Mouse (Mus musculus): ENCODE data around the gene Gm3248. TPM values are rescaled to one million over a fixed set of nuclear protein-coding genes. Genes with fewer than 3 reads are reported as not detected.
"Not testable (repeated sequence)": the region's sequence is repeated elsewhere in the genome, so short reads cannot be mapped to it uniquely, and the experiment has no call there.

Gene Gm3248
- polyA plus RNA-seq (2015; fragmentation: Nextera tagmentation; extraction: Ambion mirVana) = 3.8 and 5.5 TPM in 2 replicates

DNA sequence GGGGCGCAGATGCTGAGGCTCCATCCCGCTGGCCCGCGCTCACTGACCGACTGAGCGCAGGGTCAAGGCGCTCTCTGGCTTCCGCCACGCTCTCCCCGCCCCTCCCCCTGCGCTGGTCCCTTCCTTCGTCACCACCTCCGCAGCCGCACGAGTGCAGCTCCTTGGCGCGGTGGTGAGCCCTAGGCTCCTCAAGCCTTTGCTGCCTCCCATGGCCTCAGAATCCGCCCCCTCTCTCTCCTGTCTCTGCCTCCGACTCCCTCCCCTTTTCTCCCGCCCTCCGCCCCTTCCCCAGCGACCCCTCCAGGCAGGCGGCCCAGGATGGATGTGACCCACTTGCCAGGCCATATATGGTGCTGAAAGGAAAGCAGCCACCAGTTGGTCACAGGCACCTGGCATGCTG is at the start of gene Gm3248:
Gene Gm3248, minus strand, starts transcription at position 111 of the 400 bp plus-strand sequence.
- H3K36me3 ChIP-seq; H3K4me1 ChIP-seq; H3K9me3 ChIP-seq (replicated peaks); H3K27ac ChIP-seq (replicated peaks); H3K27me3 ChIP-seq (replicated peaks): not testable (repeated sequence)
- Histone ChIP-seq H3K4me2 (peak within 1 kb of the TSS; percentile 73), H3K4me3 (replicated peaks) (peak within 1 kb of the TSS; percentile 52), H3K9ac (replicated peaks) (peak within 1 kb of the TSS; percentile 48)
- WGBS = 1% methylated on average over 12 of the region's 23 CpGs
- ATAC-seq (ENCODE audit: low FRiP score) = peak; percentile 72; the same call in 1 of the 2 replicates

DNA sequence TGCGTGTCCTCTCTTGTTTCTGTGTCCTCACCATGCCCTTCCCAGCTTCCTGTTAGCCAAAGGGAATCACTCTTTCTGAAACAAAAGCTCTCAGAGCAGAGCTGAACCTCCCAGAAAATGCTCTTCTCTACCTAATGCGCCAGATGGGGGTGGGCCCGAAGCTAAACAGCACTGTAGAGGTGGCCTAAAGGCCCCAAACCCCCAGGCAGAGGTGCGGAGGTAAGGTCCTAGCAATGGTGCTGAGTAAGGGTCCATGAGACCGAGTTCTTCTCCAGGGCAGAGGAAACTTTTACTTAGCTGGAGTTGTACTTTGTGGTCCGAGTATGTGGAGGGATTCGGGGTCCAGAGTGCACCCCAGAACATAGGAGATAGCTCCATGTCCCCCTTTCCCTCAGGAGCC is 25.6 kb upstream of the Gm3248 start:
- H3K36me3 ChIP-seq; H3K4me2 ChIP-seq; H3K4me3 ChIP-seq (replicated peaks); H3K27ac ChIP-seq (replicated peaks); H3K9me3 ChIP-seq (replicated peaks); H3K27me3 ChIP-seq (replicated peaks); H3K4me1 ChIP-seq; ATAC-seq (ENCODE audit: low FRiP score); H3K9ac ChIP-seq (replicated peaks): not testable (repeated sequence)
- 84% methylated on average over 6 of the region's 7 CpGs for WGBS

DNA sequence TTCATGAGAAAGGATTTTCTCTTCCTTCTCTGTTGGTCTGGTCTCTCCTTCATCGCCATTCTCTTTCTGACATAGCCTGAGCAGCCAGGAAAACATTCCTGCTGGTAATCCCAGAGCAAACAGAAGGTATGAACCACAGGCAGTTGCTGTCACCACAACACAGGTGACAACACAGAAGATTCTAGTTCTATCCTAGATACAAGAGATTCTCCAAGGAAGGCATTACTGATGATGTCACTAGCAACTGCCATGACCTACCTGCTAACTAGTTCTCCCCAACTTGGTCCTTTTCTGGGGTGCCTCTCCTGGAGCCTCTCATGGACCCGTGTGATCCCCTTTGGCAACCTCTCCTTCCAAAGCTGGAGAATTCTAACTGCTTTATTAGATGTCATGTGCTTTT is 17.5 kb upstream of the Gm3248 start, which contains the start of gene Gm3453:
Gene Gm3453, minus strand, starts transcription at position 101 of the 400 bp plus-strand sequence.
- 64% methylated on average over 2 of the region's 2 CpGs for WGBS
- H3K9ac ChIP-seq (replicated peaks); ATAC-seq (ENCODE audit: low FRiP score); H3K4me2 ChIP-seq; H3K27me3 ChIP-seq (replicated peaks); H3K4me1 ChIP-seq; H3K36me3 ChIP-seq; H3K4me3 ChIP-seq (replicated peaks); H3K27ac ChIP-seq (replicated peaks); H3K9me3 ChIP-seq (replicated peaks): not testable (repeated sequence)

DNA sequence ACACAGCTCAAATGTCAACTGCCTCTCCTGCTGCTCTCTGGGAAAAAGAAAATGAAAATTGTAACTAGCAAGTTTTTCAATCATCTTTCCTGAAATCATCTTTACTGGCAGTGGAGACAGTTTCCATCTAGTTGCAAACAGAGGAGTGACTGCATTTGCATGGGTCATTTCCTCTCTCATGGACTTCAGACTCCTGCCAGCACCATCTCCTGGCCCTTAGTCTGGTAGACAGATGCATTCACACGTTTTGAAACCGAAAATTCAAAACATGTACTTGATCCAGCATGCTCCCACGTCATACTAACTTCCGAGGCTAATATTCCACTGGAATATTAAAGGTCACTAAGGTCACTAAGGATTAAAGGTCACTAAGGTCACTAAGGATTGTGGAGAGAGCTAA is 896 bp upstream of the Gm3248 start:
- WGBS = 35% methylated on average over 4 of the region's 4 CpGs

DNA sequence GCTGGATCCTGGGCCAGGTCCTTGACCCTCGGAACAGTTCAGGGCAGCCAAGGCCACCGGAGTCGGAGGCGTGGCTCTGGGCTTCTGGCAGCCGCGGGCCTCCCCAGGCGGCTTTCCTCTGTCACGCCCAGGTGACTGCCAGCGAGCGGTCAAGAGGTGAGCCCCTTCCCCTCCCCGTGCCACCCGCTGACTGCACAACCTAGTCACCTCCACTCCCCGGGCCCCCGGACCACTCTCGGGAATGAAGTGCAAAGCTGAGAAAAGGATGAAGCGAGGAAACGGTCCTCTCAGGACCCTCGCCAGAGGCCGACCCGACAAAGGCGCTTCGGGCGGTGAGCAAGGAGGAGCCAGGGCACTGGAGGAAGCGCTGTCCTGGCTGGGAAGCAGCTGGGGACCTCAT is 443 bp downstream of the Gm3248 start:
- H3K27ac ChIP-seq (replicated peaks); H3K4me1 ChIP-seq; H3K36me3 ChIP-seq; H3K9me3 ChIP-seq (replicated peaks); H3K27me3 ChIP-seq (replicated peaks): not testable (repeated sequence)
- peak; percentile 77; the same call in 1 of the 2 replicates for ATAC-seq (ENCODE audit: low FRiP score)
- H3K4me3 ChIP-seq (replicated peaks) = peak overlapping the region; percentile 52
- H3K4me2 ChIP-seq = peak overlapping the region; percentile 73
- WGBS = 2% methylated on average over 23 of the region's 24 CpGs
- peak overlapping the region; percentile 48 for H3K9ac ChIP-seq (replicated peaks)

More for the DNA sequence above, 896 bp upstream of the Gm3248 start:
- not testable (repeated sequence) for H3K4me3 ChIP-seq (replicated peaks); H3K9me3 ChIP-seq (replicated peaks); ATAC-seq (ENCODE audit: low FRiP score); H3K9ac ChIP-seq (replicated peaks); H3K4me2 ChIP-seq; H3K36me3 ChIP-seq; H3K27ac ChIP-seq (replicated peaks); H3K4me1 ChIP-seq; H3K27me3 ChIP-seq (replicated peaks)

DNA sequence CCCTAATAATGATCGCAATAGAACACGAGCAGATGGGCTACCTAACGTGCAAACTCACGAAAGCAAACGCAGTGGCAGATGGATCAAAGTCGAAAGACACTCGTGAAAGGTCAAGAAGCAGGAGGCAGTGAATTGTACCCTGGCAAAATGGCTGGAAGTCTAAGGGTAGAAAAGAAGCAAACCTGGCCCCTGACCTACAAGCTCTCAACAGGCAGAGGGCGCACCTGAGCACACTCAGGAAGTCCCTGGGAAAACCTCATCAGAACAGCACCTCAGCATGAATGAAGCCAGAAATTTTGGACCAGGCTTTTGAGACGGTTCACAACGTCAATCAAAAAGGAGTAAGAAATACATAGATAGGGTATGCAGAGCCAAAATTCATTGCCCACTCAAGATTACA is 1.1 kb downstream of the Gm3248 start:
- not testable (repeated sequence) for H3K4me2 ChIP-seq; H3K27ac ChIP-seq (replicated peaks); H3K9ac ChIP-seq (replicated peaks); H3K36me3 ChIP-seq; H3K4me3 ChIP-seq (replicated peaks); ATAC-seq (ENCODE audit: low FRiP score); H3K4me1 ChIP-seq; H3K9me3 ChIP-seq (replicated peaks); H3K27me3 ChIP-seq (replicated peaks)
- WGBS = 0% methylated on average over 4 of the region's 10 CpGs

DNA sequence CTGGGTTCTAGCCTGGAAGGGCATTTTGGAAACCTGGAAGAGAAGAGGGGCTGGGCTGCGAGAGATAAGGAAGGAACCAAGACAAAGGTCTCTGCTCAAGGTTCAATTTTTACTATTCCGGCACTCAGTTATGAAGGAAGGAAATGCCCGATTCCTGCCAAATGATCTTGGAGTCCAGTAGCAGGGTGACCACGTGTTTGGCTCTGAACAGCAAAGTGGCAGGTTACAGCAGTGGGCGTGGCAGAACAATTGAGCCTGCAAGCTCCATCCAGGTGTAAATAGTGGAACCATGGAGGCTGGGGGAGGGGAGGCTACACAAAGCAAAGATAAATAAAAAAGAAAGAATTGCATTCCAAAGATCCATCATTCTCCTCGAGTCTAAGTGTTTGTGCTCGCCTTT is 38.3 kb downstream of the Gm3248 start:
- not testable (repeated sequence) for H3K9ac ChIP-seq (replicated peaks); ATAC-seq (ENCODE audit: low FRiP score); H3K9me3 ChIP-seq (replicated peaks); H3K27me3 ChIP-seq (replicated peaks); H3K27ac ChIP-seq (replicated peaks); H3K4me2 ChIP-seq; H3K36me3 ChIP-seq; H3K4me1 ChIP-seq; H3K4me3 ChIP-seq (replicated peaks)
- WGBS = 78% methylated on average over 7 of the region's 7 CpGs

DNA sequence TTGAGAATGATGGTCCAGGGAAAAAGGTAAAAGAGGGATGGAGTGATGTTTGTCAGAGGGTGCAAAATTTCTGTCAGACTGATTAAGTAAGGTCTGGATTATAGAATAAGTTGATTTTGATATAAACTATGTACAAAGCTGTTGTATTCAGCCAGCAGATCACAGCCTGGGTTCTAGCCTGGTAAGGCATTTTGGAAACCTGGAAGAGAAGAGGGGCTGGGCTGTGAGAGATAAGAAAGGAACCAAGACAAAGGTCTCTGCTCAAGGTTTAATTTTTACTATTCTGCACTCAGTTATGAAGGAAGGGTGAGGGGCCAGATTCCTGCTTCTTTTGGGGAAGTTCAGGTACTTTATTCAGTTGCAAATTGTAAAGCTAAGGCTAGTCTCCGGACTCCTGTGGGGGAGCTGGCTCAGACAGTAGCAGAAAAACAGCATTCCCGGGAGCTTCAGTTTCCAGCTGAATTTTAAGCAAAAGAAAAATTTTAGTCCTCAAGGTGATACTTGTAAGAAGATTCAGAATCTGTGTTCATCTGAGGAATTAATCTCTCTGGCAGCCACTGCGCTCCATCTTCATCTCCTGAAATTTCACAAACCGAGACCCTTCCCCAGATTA is 43.1 kb downstream of the Gm3248 start:
- not testable (repeated sequence) for H3K4me2 ChIP-seq; H3K27me3 ChIP-seq (replicated peaks); ATAC-seq (ENCODE audit: low FRiP score); H3K36me3 ChIP-seq; H3K4me3 ChIP-seq (replicated peaks); H3K27ac ChIP-seq (replicated peaks); H3K9ac ChIP-seq (replicated peaks); H3K4me1 ChIP-seq; H3K9me3 ChIP-seq (replicated peaks)
- 84% methylated on average over 4 of the region's 4 CpGs for WGBS

DNA sequence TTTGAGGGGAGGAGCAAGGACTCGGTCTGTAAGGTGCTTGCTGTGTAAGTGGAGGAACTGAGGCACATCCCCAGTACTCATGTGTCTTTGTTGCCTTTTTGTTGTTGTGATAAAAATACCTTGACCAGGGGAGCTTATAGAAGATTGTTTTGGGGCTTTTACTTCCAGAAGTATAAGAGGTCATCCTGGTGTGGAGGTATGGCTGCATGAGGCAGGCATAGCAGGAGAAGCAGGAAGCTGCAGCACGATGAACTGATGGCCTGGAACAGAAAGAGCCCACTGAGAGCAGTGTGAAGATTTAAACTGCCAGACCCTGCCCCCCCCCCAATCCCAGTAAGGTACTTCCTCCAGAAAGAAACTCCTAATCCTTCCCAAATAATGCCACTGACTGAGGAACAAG is 47.8 kb downstream of the Gm3248 start:
- WGBS = 83% methylated on average over 2 of the region's 2 CpGs
- ATAC-seq (ENCODE audit: low FRiP score); H3K4me2 ChIP-seq; H3K4me3 ChIP-seq (replicated peaks); H3K36me3 ChIP-seq; H3K9ac ChIP-seq (replicated peaks); H3K27me3 ChIP-seq (replicated peaks); H3K9me3 ChIP-seq (replicated peaks); H3K4me1 ChIP-seq; H3K27ac ChIP-seq (replicated peaks): not testable (repeated sequence)

Other genes starting within 250 kb of the Gm3248 start
- gene Gm3373, start 220.2 kb downstream of the Gm3248 start, polyA plus RNA-seq (2015; fragmentation: Nextera tagmentation; extraction: Ambion mirVana) = 0.56 TPM in 1 of 2 replicates, not detected in the other
- gene Gm3383, start 153.8 kb downstream of the Gm3248 start, polyA plus RNA-seq (2015; fragmentation: Nextera tagmentation; extraction: Ambion mirVana) = 4.4 and 6.3 TPM in 2 replicates
- not detected in 2 replicates for gene Gm3424, start 131.4 kb downstream of the Gm3248 start, polyA plus RNA-seq (2015; fragmentation: Nextera tagmentation; extraction: Ambion mirVana)
- 1.0 and 1.9 TPM in 2 replicates for gene Gm8237, start 81.4 kb downstream of the Gm3248 start, polyA plus RNA-seq (2015; fragmentation: Nextera tagmentation; extraction: Ambion mirVana)
- gene Gm3453, start 17.4 kb upstream of the Gm3248 start, polyA plus RNA-seq (2015; fragmentation: Nextera tagmentation; extraction: Ambion mirVana) = not detected in 2 replicates
- not detected in 2 replicates for gene Gm6337, start 96.5 kb upstream of the Gm3248 start, polyA plus RNA-seq (2015; fragmentation: Nextera tagmentation; extraction: Ambion mirVana)
- gene Gm8206, start 132.2 kb upstream of the Gm3248 start, polyA plus RNA-seq (2015; fragmentation: Nextera tagmentation; extraction: Ambion mirVana) = 4.6 and 6.7 TPM in 2 replicates
- 3.8 and 6.2 TPM in 2 replicates for gene Gm3468, start 146.9 kb upstream of the Gm3248 start, polyA plus RNA-seq (2015; fragmentation: Nextera tagmentation; extraction: Ambion mirVana)
- gene Gm3476, start 164.1 kb upstream of the Gm3248 start, polyA plus RNA-seq (2015; fragmentation: Nextera tagmentation; extraction: Ambion mirVana) = not detected in 2 replicates